Mouse (Mus musculus): ENCODE measurements around the gene Mfap3l.
"Not testable (repeated sequence)": the region's sequence is repeated elsewhere in the genome, so short reads cannot be mapped to it uniquely, and the experiment has no call there.

The Mfap3l gene

GRCm38 (mm10) chr8:60632250-60632932 lies at the start of gene Mfap3l:
TSS of gene Mfap3l (plus strand) at chr8:60632827.
- DNase-seq (ENCODE audit: low spot score in 2 of 2), result peak; percentile 45 to 47

GRCm38 (mm10) chr8:60583369-60583768 lies 49.3 kb upstream of the Mfap3l start:
- DNase-seq (ENCODE audit: low spot score in 2 of 2), result no peak

GRCm38 (mm10) chr8:60591352-60592105 lies 41.1 kb upstream of the Mfap3l start:
- not testable (repeated sequence) for DNase-seq (ENCODE audit: low spot score in 2 of 2)

GRCm38 (mm10) chr8:60594761-60595160 lies 37.9 kb upstream of the Mfap3l start:
- no peak for DNase-seq (ENCODE audit: low spot score in 2 of 2)

- no peak for DNase-seq (ENCODE audit: low spot score in 2 of 2)
Observed at GRCm38 (mm10) chr8:60611580-60612111, 21.0 kb upstream of the Mfap3l start.

- no peak for DNase-seq (ENCODE audit: low spot score in 2 of 2)
Observed at GRCm38 (mm10) chr8:60616928-60617327, 15.7 kb upstream of the Mfap3l start.

- DNase-seq (ENCODE audit: low spot score in 2 of 2), result no peak
Observed at GRCm38 (mm10) chr8:60621561-60621960, 11.1 kb upstream of the Mfap3l start.

- DNase-seq (ENCODE audit: low spot score in 2 of 2), result no peak
Observed at GRCm38 (mm10) chr8:60622056-60622455, 10.6 kb upstream of the Mfap3l start.

GRCm38 (mm10) chr8:60623438-60623837 lies 9.2 kb upstream of the Mfap3l start:
- DNase-seq (ENCODE audit: low spot score in 2 of 2), result no peak

GRCm38 (mm10) chr8:60624722-60625121 lies 7.9 kb upstream of the Mfap3l start:
- no peak for DNase-seq (ENCODE audit: low spot score in 2 of 2)

- DNase-seq (ENCODE audit: low spot score in 2 of 2), result no peak
Observed at GRCm38 (mm10) chr8:60627937-60628336, 4.7 kb upstream of the Mfap3l start.

GRCm38 (mm10) chr8:60629059-60629458 lies 3.6 kb upstream of the Mfap3l start:
- no peak for DNase-seq (ENCODE audit: low spot score in 2 of 2)

- DNase-seq (ENCODE audit: low spot score in 2 of 2), result no peak
Observed at GRCm38 (mm10) chr8:60631504-60631934, 1.1 kb upstream of the Mfap3l start.

GRCm38 (mm10) chr8:60632933-60633655 lies 467 bp downstream of the Mfap3l start:
- no peak for DNase-seq (ENCODE audit: low spot score in 2 of 2)

- no peak for DNase-seq (ENCODE audit: low spot score in 2 of 2)
Observed at GRCm38 (mm10) chr8:60634921-60635320, 2.3 kb downstream of the Mfap3l start.

- no peak for DNase-seq (ENCODE audit: low spot score in 2 of 2)
Observed at GRCm38 (mm10) chr8:60635846-60636245, 3.2 kb downstream of the Mfap3l start.

- no peak for DNase-seq (ENCODE audit: low spot score in 2 of 2)
Observed at GRCm38 (mm10) chr8:60640046-60640445, 7.4 kb downstream of the Mfap3l start.

- no peak for DNase-seq (ENCODE audit: low spot score in 2 of 2)
Observed at GRCm38 (mm10) chr8:60643416-60644020, 10.9 kb downstream of the Mfap3l start.

GRCm38 (mm10) chr8:60645164-60645563 lies 12.5 kb downstream of the Mfap3l start:
- DNase-seq (ENCODE audit: low spot score in 2 of 2), result no peak

GRCm38 (mm10) chr8:60645911-60646310 lies 13.3 kb downstream of the Mfap3l start:
- DNase-seq (ENCODE audit: low spot score in 2 of 2), result no peak

- DNase-seq (ENCODE audit: low spot score in 2 of 2), result no peak
Observed at GRCm38 (mm10) chr8:60647291-60647690, 14.7 kb downstream of the Mfap3l start.

- DNase-seq (ENCODE audit: low spot score in 2 of 2), result no peak
Observed at GRCm38 (mm10) chr8:60649081-60649480, 16.5 kb downstream of the Mfap3l start.
